Mouse (Mus musculus): Measurements from ENCODE around the gene Ust. TPM values are rescaled to one million over a fixed set of nuclear protein-coding genes. Genes with fewer than 3 reads are reported as not detected.
"Not testable (repeated sequence)": the region's sequence is repeated elsewhere in the genome, so short reads cannot be mapped to it uniquely, and the experiment has no call there.

Gene Ust
- 0.41 and 0.55 TPM in 2 replicates for polyA plus RNA-seq (2012; rRNA removed)

DNA sequence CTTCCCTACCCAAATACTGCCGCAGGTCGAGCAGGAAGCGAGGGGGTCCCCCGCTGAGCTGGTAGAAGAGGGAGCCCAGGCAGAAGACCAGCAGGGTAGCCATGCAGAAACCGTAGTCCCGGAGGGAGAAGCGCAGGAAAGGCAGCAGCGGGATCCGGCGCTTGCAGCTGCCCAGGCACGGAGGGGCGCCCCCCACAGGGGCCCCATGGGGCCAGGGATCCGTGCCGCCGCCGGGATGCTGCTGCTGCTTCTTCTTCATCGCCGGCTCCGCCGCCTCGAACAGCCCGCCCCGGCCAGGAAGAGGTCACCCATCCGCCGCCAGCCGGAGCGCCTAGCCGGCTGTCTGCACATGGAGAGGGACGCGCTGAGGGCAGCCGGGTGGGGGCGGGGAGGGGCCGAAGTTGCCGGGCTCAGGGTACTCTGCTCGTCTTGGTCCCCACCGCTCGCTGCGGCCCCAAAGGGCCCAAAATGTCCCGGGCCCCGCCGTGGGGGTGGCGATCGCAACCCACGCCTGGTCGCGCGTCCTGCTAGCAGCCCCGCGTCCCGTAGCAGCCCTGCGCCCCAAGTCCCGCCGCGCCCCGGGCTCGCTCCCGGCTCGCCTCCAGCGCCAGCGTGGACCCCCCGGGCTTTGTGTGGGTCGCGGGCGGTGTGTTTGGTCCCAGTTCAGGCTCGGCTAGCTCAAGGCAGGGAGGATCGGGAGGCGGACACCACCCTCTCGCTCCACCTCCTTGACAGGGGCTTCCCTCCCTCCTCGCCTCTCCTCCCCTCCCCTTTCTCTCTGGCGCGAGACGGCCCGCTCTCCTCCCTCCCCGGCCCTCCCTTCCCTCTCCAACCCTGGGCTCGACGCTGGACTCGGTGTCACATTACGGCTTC lies at the start of gene Ust:
TSS of gene Ust (minus strand) at position 685 of the 873 bp plus-strand sequence.
- under 1% methylated on average over 74 of the region's 78 CpGs for WGBS
- DNase-seq (ENCODE audit: low read depth, low spot score) = no peak

DNA sequence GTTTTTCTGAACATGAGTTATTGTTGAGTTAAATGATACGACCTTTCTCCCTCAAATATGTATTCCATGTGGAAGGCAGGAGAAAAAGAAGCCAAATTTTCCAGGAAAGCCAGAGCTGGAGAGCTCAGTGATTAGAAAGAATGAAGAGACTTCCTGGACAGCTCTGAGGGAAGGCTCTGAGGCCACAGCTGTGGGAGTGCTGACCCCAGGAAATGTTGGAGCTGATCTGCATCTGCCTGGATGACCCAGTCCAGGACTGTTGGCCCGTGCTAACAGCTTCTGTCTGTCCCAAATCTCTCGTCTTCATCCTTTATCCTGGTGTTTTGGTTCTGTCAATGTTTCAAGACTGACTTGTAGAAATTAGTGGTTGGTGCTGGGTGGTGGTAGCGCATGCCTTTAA lies 42.7 kb upstream of the Ust start:
- WGBS = 64% methylated on average over 4 of the region's 4 CpGs
- DNase-seq (ENCODE audit: low read depth, low spot score) = no peak

- 74% methylated on average over 6 of the region's 6 CpGs for WGBS
- not testable (repeated sequence) for DNase-seq (ENCODE audit: low read depth, low spot score)
Observed at GRCm38 (mm10) chr10:8559566-8559965, 40.9 kb upstream of the Ust start.

DNA sequence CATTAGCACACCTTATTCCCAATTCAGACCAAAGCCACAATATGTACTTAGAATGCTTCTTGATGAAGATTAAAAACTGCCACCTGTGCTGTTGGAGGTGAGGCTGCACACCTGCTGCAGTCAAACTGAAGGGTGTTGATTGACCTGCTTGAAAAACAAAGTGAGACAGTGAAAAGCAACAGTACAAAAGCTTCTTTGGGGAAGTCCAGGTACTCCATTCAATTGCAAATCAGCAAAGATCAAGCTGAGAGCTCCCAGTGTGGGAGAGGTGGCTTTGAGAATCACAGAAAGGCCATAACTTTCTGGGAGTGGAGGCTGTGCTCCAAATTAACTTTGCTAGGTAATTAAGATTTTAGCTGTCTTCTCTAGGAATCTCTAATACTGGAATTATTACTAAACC lies 33.6 kb upstream of the Ust start:
- DNase-seq (ENCODE audit: low read depth, low spot score) = not testable (repeated sequence)

DNA sequence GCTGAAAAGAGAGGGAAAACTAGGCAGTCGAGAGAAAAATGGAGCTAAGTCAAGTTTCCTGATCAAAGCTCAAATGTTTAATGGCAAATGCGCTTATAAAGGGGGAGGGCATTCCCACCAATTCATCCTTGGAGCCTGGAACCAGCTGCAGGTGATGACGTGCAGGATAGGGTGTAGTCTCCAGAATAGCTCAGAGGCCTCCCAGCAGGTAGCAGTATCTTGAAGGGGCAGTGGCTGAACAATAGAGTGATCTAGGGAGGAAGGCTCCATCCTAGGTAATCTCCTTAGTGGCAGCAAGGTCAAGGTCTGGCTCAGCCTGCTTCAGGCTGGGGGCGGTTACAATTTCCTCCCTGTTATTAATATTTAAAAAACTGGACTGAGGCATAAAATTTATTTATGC lies 33.0 kb upstream of the Ust start:
- DNase-seq (ENCODE audit: low read depth, low spot score) = not testable (repeated sequence)
- WGBS = 93% methylated on average over 4 of the region's 4 CpGs

DNA sequence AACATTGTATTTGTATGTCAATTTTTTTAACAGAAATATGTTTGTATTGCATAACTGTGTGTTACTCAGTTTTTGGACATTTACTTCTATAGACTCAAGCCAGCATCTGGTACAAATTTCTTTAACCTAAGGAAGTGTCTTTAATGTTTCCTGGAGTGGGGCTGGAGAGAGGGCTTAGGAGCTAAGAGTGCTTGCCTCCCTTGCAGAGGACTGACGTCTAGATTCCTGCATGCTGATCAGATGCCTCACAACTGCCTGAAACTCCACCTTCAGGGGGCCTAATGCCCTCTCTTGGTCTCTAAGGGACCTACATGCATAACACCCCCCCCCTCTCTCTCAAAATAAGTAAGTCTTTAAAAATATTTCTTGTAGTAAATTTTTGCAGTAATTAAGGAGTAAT lies 22.9 kb upstream of the Ust start:
- 18% methylated on average over 1 of the region's 1 CpGs for WGBS
- no peak for DNase-seq (ENCODE audit: low read depth, low spot score)

DNA sequence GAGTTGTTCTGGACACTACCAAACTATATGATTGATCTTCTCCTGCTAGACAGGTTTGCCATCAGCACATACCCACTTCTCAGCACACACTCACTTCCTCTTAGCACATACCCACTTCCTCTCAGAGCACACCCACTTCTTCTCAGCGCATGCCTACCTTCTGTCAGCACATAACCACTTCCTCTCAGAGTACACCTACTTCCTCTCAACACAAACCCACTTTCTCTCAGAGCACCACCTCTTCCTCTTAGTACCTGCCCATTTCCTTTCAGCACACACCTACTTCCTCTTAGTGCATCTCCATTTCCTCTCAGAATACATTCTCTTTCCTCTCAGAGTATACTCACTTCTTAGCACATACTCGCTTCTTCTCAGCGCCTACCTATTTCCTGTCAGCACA lies 16.8 kb upstream of the Ust start:
- WGBS = 87% methylated on average over 3 of the region's 3 CpGs
- DNase-seq (ENCODE audit: low read depth, low spot score) = no peak

- no peak for DNase-seq (ENCODE audit: low read depth, low spot score)
- WGBS = 78% methylated on average over 3 of the region's 3 CpGs
Observed at GRCm38 (mm10) chr10:8531651-8532050, 13.0 kb upstream of the Ust start.

DNA sequence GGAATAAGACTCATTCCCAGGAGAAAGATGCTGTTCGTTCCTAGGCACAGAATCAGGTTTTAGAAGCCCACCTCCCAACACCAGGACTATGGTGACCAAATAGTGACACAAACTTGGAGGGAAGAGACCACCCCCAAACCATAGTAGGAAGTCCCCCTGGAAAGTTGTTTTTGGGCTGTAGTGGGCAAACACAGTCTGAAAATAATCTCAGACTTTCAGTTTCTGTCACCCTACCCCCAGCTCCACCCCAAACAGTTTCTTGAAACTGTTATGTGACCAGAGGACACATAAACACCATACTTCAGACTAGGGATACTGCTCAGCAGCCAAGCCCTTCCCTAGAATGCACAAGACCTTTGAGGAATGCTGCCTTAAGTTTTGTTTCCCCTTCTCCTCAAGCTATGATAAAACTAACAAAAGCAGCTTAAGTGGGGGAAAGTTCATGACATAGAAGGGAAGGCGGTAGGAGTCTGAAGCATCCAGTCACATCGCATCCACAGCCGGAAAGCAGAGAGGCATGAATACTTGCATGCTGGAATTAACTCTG lies 12.0 kb upstream of the Ust start:
- 73% methylated on average over 4 of the region's 4 CpGs for WGBS
- DNase-seq (ENCODE audit: low read depth, low spot score) = no peak

GRCm38 (mm10) chr10:8529173-8529572 lies 10.5 kb upstream of the Ust start:
- WGBS = 42% methylated on average over 7 of the region's 7 CpGs
- no peak for DNase-seq (ENCODE audit: low read depth, low spot score)

DNA sequence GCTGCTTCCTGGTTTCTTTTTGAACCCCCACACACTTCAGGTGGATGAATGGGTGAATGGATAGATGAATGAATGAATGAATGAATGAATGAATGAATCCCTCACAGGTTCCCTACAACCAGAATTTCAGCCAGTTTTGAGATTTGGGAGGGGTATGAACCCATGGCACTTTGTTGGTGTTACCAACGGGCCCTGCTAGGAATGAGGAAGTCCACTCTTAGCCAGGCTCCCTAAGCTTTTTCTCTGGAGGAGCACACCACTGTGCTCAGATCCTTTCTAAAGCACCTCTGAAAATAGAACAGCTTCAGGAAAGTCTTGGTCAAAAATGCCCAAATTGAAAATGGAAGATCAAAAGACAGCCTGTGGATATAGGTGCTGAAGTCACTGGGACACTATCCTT lies 6.7 kb upstream of the Ust start:
- DNase-seq (ENCODE audit: low read depth, low spot score) = no peak
- WGBS = 70% methylated on average over 1 of the region's 1 CpGs

GRCm38 (mm10) chr10:8521536-8521935 lies 2.9 kb upstream of the Ust start:
- WGBS = 81% methylated on average over 6 of the region's 6 CpGs
- DNase-seq (ENCODE audit: low read depth, low spot score) = no peak

- WGBS = 73% methylated on average over 7 of the region's 7 CpGs
- no peak for DNase-seq (ENCODE audit: low read depth, low spot score)
Observed at GRCm38 (mm10) chr10:8520766-8521395, 2.3 kb upstream of the Ust start.

DNA sequence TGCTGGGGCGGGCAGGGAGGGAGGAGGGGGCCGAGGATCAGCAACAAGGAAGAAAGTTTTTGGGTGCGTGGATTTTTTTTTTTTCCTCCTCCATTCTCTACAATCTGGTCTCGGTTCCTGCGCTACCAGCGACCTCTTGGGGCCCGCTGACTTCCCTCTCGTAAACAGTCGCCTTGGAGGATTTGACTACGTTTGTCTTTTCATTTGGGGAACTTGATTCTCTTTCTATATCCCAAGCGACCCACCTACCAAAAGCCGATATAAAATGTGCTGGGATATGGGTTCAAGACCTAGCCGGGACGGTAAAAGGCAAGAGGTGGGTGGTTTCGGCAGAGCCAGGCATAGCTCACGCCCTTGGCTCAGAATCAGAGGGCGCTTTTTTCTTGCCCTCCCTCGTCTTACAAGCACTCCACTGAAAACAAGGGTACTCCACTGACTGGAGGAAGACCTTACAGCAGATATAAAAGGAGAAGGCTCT lies 428 bp upstream of the Ust start:
- DNase-seq (ENCODE audit: low read depth, low spot score) = no peak
- 3% methylated on average over 18 of the region's 18 CpGs for WGBS

GRCm38 (mm10) chr10:8517591-8518140 lies 959 bp downstream of the Ust start:
- 5% methylated on average over 26 of the region's 26 CpGs for WGBS

DNA sequence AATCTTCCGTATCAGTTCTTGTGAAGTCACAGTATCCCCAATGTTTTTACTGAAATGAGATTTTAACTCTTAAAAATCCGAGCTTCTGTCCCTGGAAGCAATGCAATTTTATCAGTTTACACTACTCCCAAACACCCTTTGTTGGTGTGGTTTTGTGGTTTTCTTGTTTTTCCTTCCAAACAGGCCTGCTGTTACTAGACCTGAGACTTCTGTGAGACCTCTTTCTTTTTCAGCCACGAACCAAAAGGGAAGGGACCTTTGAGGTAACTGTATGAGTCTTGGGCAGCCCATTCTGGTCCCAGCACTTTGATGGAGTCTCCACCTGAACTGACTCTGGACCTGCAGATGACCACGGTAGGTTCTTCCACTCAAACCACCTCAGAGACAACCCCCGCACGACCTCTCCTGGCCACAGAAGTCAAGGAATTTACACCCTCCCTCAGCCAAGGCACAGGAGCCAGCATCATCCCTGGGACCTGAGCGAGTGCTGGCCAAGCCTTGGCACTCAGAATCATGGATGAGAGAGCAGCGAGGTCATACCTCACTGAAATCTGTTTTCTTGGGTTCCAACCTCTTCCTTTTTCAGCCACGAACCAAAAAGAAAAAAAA lies 1.6 kb downstream of the Ust start:
- WGBS = 28% methylated on average over 9 of the region's 9 CpGs
- no peak for DNase-seq (ENCODE audit: low read depth, low spot score)

More at GRCm38 (mm10) chr10:8517591-8518140, 959 bp downstream of the Ust start:
- no peak for DNase-seq (ENCODE audit: low read depth, low spot score)

DNA sequence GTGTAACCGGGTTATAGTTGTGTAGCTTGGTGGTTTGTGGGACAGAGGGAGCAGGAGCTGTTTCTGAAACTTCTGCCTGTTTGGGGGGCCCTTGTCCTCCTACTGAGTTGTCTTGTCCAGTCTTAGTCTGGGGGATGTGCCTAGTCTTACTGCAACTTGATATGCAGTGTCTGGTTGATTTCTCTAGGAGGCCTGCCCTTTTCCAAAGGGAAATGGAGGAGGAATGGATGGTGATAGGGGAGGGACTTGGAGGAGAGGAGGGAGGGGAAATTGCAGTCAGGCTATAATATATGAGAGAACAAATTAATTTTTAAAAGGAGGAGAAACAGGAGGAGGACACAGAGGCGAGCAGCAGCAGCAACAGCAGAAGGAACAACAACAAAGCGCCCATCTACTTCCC lies 4.9 kb downstream of the Ust start:
- DNase-seq (ENCODE audit: low read depth, low spot score) = no peak
- 86% methylated on average over 3 of the region's 3 CpGs for WGBS

DNA sequence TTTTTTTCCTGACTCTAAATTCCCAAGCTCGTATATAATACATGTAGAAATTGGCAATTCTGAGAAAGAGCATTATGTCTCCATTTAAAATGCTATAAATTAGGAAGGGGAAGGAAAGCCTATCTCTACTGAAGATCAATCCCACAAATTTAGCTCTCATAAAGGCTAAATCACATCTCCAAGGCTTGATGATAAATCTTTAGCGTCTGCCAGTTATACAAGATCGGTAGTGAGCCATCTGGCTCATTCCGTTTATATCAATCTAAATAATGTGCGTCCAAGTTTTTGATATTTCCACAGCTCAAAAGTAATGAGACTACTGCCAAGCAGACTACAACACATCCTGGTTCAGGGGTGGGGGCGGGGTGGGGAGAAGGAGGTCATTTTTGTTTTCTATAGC lies 6.4 kb downstream of the Ust start:
- no peak for DNase-seq (ENCODE audit: low read depth, low spot score)
- 82% methylated on average over 6 of the region's 6 CpGs for WGBS

DNA sequence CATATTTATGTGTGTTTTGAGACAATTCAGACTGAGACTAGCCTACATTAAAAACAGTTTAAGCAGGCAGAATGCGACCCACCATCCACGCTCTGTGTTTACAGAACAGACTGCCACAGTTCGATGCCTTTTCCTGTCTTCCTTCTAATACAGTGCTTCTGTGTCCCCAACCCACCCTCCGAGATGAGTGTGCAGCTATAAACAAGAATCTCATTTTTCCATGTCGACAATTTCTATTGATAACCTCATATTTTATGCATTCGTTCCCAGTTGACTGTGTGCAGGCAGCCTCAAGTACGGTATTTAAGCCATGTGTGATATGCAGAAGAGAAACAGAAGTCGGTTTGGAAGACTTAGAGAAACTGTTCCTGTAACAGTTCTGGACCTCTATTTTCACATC lies 6.9 kb downstream of the Ust start:
- 75% methylated on average over 8 of the region's 8 CpGs for WGBS
- no peak for DNase-seq (ENCODE audit: low read depth, low spot score)

DNA sequence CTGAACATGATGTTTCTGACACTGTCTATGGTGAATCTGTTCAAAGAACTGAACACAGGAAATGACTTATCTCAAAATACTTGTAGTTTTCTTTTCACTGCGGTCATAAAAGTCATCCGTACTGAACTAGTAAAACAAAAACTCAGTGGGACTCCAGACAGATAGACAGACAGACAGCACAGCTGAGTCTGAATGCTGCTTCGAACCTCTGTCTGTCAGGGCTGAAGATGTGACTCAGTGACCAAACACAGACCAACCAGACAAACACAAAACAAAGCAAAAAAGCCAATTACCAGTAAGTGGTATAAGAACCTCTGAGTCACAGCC lies 12.4 kb downstream of the Ust start:
- 20% methylated on average over 3 of the region's 3 CpGs for WGBS
- DNase-seq (ENCODE audit: low read depth, low spot score) = no peak

All from large intestine, adult 2 months (tissue).